ENCODE assay signal across 9 mouse cellular contexts in the genomic region with DNA sequence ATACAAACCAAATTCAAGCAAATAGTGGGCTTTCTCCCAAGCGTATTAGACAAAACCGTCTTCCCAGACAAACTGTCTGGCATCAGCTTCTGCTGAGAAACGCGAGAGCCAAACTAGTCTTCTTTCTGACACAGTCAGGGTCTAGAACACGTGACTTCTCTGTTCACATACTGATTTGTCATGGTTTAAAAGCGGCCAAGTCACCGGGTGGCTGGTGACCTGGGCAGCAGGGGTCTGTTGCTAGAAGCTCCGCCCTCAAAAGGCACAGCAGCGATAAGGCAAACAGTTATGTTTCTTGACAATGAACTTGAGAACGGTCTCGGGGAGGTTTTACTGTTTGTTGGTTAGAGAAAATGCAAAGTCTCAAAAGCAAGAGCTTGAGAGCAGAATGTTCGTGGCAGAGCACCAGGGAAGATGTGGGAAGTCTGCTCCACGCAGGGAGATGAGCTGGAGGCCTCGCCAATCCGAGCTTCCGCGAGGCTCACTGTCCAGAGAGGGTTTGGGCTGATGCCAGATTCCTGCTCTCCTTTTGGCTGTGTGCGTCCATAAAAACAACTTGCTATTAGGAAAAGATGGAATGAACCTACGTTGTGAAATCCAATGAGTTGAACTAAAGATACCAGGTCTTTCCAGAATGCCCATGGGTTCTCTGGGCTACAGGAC. TPM values are rescaled to one million over a fixed set of nuclear protein-coding genes. Genes with fewer than 3 reads are reported as not detected.
DNase-seq lines count a peak whose midpoint lies in the region; ATAC-seq lines count a peak whose summit lies in the region.
"Had no signal": no experiment of that assay in that cellular context is flagged by ENCODE, and none has a peak within 500 bp of the region (broad histone marks: within the 10 kb centered on the region; RNA-seq: fewer than 3 reads in every experiment).

No protein-coding gene starts in this region.

- no peak overlapping the region for H3K4me2 ChIP-seq in midbrain, embryonic 14.5 days (ENCODE audit: low read length)

- H3K36me3 ChIP-seq in midbrain, embryonic 14.5 days (ENCODE audit: control insufficient read depth, insufficient read depth, low read length): no peaks in the 10 kb centered on the region
- no peaks in the 10 kb centered on the region for H3K36me3 ChIP-seq in embryonic facial prominence, embryonic 10.5 days (replicated peaks)

- 87% methylated on average over 19 of the region's 19 CpGs for WGBS in midbrain, embryonic 14.5 days
- WGBS in embryonic facial prominence, embryonic 10.5 days: 91% methylated on average over 19 of the region's 19 CpGs

- no peaks in the 10 kb centered on the region for H3K9me3 ChIP-seq in midbrain, embryonic 14.5 days (ENCODE audit: control insufficient read depth, low read length)
- H3K9me3 ChIP-seq in embryonic facial prominence, embryonic 10.5 days: no peaks in the 10 kb centered on the region

- DNase-seq in kidney, postnatal 36 days: peak; percentile 26 to 63
- DNase-seq in kidney, adult 9 months: no peak
- DNase-seq in adrenal gland, postnatal 36 days: peak; percentile 35 to 71
- peak; percentile 74 to 82 for DNase-seq in cerebellum, postnatal 36 days
- DNase-seq in lung, postnatal 4 days: peak; percentile 22 to 28
- DNase-seq in midbrain, embryonic 14.5 days: no peak
- DNase-seq in embryonic facial prominence, embryonic 10.5 days (ENCODE audit: low spot score): no peak

- no peaks in the 10 kb centered on the region for H3K4me1 ChIP-seq in midbrain, embryonic 14.5 days (ENCODE audit: control insufficient read depth, insufficient read depth, low read length)
- peaks cover 3% of the 10 kb centered on the region for H3K4me1 ChIP-seq in embryonic facial prominence, embryonic 10.5 days

- no peak overlapping the region for H3K9ac ChIP-seq in midbrain, embryonic 14.5 days (replicated peaks; ENCODE audit: low read length)

- H3K27ac ChIP-seq in midbrain, embryonic 14.5 days (replicated peaks; ENCODE audit: low read depth, low read length): no peak overlapping the region
- H3K27ac ChIP-seq in embryonic facial prominence, embryonic 10.5 days (replicated peaks): no peak overlapping the region

- no peaks in the 10 kb centered on the region for H3K27me3 ChIP-seq in midbrain, embryonic 14.5 days (ENCODE audit: control insufficient read depth, insufficient read depth, low read length)
- no peaks in the 10 kb centered on the region for H3K27me3 ChIP-seq in embryonic facial prominence, embryonic 10.5 days (replicated peaks; ENCODE audit: low read depth, poor library complexity, severe bottlenecking)

- H3K4me3 ChIP-seq in midbrain, embryonic 14.5 days (replicated peaks; ENCODE audit: low read depth, low read length): no peak overlapping the region
- H3K4me3 ChIP-seq in embryonic facial prominence, embryonic 10.5 days: no peak overlapping the region
- H3K4me3 ChIP-seq: myocyte had no signal

- ATAC-seq in monocyte, adult 5-6 weeks (replicated peaks; ENCODE audit: insufficient number of reproducible peaks, low FRiP score, low TSS enrichment, poor library complexity, severe bottlenecking): no peak
- ATAC-seq in midbrain, embryonic 14.5 days (ENCODE audit: low FRiP score, low TSS enrichment): no peak

RNA-seq across cellular contexts. Expression of a gene that starts 43.0 kb away (rescaled TPM):
- 1 to 10 TPM; 4.4 to 5.3 TPM for total RNA-seq in adrenal gland, postnatal 36 days (2021)
- 1.3 to 6.1 TPM (median 1.7 TPM) in 3 replicates for total RNA-seq in monocyte, adult 5-6 weeks (2017)
- 3.6 and 6.0 TPM in 2 replicates for polyA plus RNA-seq in midbrain, embryonic 14.5 days (2014; fragmentation: Nextera tagmentation; extraction: Ambion mirVana)
- polyA plus RNA-seq in embryonic facial prominence, embryonic 10.5 days (2016; fragmentation: Nextera tagmentation; extraction: Ambion mirVana): 14.2 and 16.8 TPM in 2 replicates

RNA-seq across cellular contexts. Expression of a gene that starts 56.2 kb away (rescaled TPM):
- under 1 TPM; 0.36 TPM for total RNA-seq in adrenal gland, postnatal 36 days (2021)
- not detected in 3 replicates for total RNA-seq in monocyte, adult 5-6 weeks (2017)
- polyA plus RNA-seq in midbrain, embryonic 14.5 days (2014; fragmentation: Nextera tagmentation; extraction: Ambion mirVana): 7.8 and 8.9 TPM in 2 replicates
- 0.20 and 0.95 TPM in 2 replicates for polyA plus RNA-seq in embryonic facial prominence, embryonic 10.5 days (2016; fragmentation: Nextera tagmentation; extraction: Ambion mirVana)
- polyA plus RNA-seq: myocyte had no signal

Comparison
In these comparisons a context has a peak if more than half of its experiments do, and no peak if none do; other contexts are left out.
1. DNase-seq: peak in kidney, postnatal 36 days (2 of 2), adrenal gland, postnatal 36 days (2 of 2), cerebellum, postnatal 36 days (2 of 2) and lung, postnatal 4 days (2 of 2); none in kidney, adult 9 months (single experiment), midbrain, embryonic 14.5 days (single experiment) and embryonic facial prominence, embryonic 10.5 days (single experiment).